Mouse (Mus musculus) bone marrow, adult 2 months (tissue): ENCODE results near the gene Unk. TPM values are rescaled to one million over a fixed set of nuclear protein-coding genes. Genes with fewer than 3 reads are reported as not detected.
"Not testable (repeated sequence)": the region's sequence is repeated elsewhere in the genome, so short reads cannot be mapped to it uniquely, and the experiment has no call there.

Source experiments
- H3K27ac ChIP-seq: fragments of 200-500 bp; 2 replicates; pipeline ENCODE4 v1.5.1; 2012; ENCODE audit warnings: low read depth, mild to moderate bottlenecking, control low read depth, inconsistent platforms, low read length; ENCODE audit not compliant: control insufficient read depth, poor library complexity, insufficient read depth
- H3K4me1 ChIP-seq: fragments of 200-500 bp; 2 replicates; pipeline ENCODE4 v1.6.1; 2011; ENCODE audit warnings: low read length; ENCODE audit not compliant: control insufficient read depth, insufficient read depth
- H3K4me3 ChIP-seq: fragments of 200-500 bp; replicated peaks from 2 replicates; pipeline ENCODE3; 2011; ENCODE audit warnings: mild to moderate bottlenecking, low read depth, low read length, control low read depth; ENCODE audit not compliant: control insufficient read depth
- CTCF ChIP-seq: fragments of 200-500 bp; IDR thresholded peaks from 2 replicates; pipeline ENCODE4 v1.5.1; 2011; ENCODE audit warnings: low read length, control low read depth; ENCODE audit not compliant: control insufficient read depth, insufficient read depth
- POLR2A ChIP-seq: fragments of 200-500 bp; IDR thresholded peaks from 2 replicates; pipeline ENCODE4 v1.6.1; 2011; ENCODE audit warnings: low read depth, mild to moderate bottlenecking, control low read depth, low read length, borderline replicate concordance; ENCODE audit not compliant: control insufficient read depth
- WGBS: fragments of 180-500 bp; shearing (Covaris S2); methylation state at CpG from one replicate; pipeline ENCODE4 v1.1.7; 2018; 5-methylcytosine and 5-hydroxymethylcytosine counted together
- polyA plus RNA-seq: library from polyadenylated mRNA; stranded (reverse); fragments of >200 nt; gene quantifications from 2 replicates; pipeline ENCODE4 v1.2.4, GENCODE M21; 2011; ENCODE audit warnings: low replicate concordance; ENCODE audit not compliant: missing spikeins, insufficient read depth, insufficient read length

Gene Unk
- polyA plus RNA-seq, 1 experiment, result 43.0 TPM

GRCm38 (mm10) chr11:116014821-116015220 is 15.3 kb upstream of the Unk start:
- no peak overlapping the region for H3K4me3 ChIP-seq
- WGBS, result 75% methylated on average over 8 of the region's 8 CpGs
- H3K27ac ChIP-seq, result no peak overlapping the region
- no peaks in the 10 kb centered on the region for H3K4me1 ChIP-seq
- TF ChIP-seq POLR2A (no peak), CTCF (no peak)

GRCm38 (mm10) chr11:116018106-116018505 is 12.0 kb upstream of the Unk start:
- no peaks in the 10 kb centered on the region for H3K4me1 ChIP-seq
- WGBS, result 42% methylated on average over 6 of the region's 6 CpGs
- no peak overlapping the region for H3K4me3 ChIP-seq
- TF ChIP-seq CTCF (peak; percentile 82), POLR2A (no peak)
- no peak overlapping the region for H3K27ac ChIP-seq

GRCm38 (mm10) chr11:116018867-116019266 is 11.3 kb upstream of the Unk start:
- WGBS, result 92% methylated on average over 4 of the region's 4 CpGs
- H3K4me1 ChIP-seq, H3K4me3 ChIP-seq: not testable (repeated sequence)

GRCm38 (mm10) chr11:116019360-116019791 is 10.7 kb upstream of the Unk start:
- H3K4me1 ChIP-seq, result no peaks in the 10 kb centered on the region
- no peak overlapping the region for H3K4me3 ChIP-seq
- TF ChIP-seq POLR2A (no peak), CTCF (no peak)
- no peak overlapping the region for H3K27ac ChIP-seq
- 89% methylated on average over 1 of the region's 1 CpGs for WGBS

More at GRCm38 (mm10) chr11:116018867-116019266, 11.3 kb upstream of the Unk start:
- not testable (repeated sequence) for H3K27ac ChIP-seq

- Histone ChIP-seq H3K27ac (peak overlapping the region; percentile 38; the same call in 1 of the 2 replicates), H3K4me3 (no peak overlapping the region), H3K4me1 (no peaks in the 10 kb centered on the region)
- WGBS, result 87% methylated on average over 2 of the region's 2 CpGs
- no peak for TF ChIP-seq POLR2A
- no peak for TF ChIP-seq CTCF
Measured at GRCm38 (mm10) chr11:116019976-116020411, 10.1 kb upstream of the Unk start.

GRCm38 (mm10) chr11:116020519-116020922 is 9.6 kb upstream of the Unk start:
- no peak for TF ChIP-seq CTCF
- WGBS, result 17% methylated on average over 1 of the region's 1 CpGs
- H3K4me1 ChIP-seq, result no peaks in the 10 kb centered on the region
- H3K4me3 ChIP-seq, result no peak overlapping the region
- no peak overlapping the region for H3K27ac ChIP-seq

GRCm38 (mm10) chr11:116021328-116022220 is 8.5 kb upstream of the Unk start:
- no peak for TF ChIP-seq CTCF
- TF ChIP-seq POLR2A, result no peak
- Histone ChIP-seq H3K4me1 (no peaks in the 10 kb centered on the region), H3K27ac (no peak overlapping the region), H3K4me3 (no peak overlapping the region)
- 66% methylated on average over 6 of the region's 6 CpGs for WGBS

- Histone ChIP-seq H3K27ac (no peak overlapping the region), H3K4me1 (no peaks in the 10 kb centered on the region), H3K4me3 (no peak overlapping the region)
- WGBS, result 49% methylated on average over 4 of the region's 4 CpGs
- TF ChIP-seq POLR2A, result no peak
Measured at GRCm38 (mm10) chr11:116022256-116022780, 7.8 kb upstream of the Unk start.

- Histone ChIP-seq H3K27ac (peak overlapping the region; percentile 99), H3K4me3 (peak overlapping the region; percentile 97)
- WGBS, result 1% methylated on average over 18 of the region's 18 CpGs
- H3K4me1 ChIP-seq, result not testable (repeated sequence)
Measured at GRCm38 (mm10) chr11:116023074-116023770, 6.9 kb upstream of the Unk start.
